Mouse (Mus musculus) cortical plate, adult 2 months (tissue): Measurements from ENCODE around the gene Urah.

Source experiments
- CTCF ChIP-seq: fragments of 200-500 bp; IDR thresholded peaks from 2 replicates; pipeline ENCODE4 v1.5.1; 2011; ENCODE audit warnings: mild to moderate bottlenecking, control low read depth, low read length; ENCODE audit not compliant: insufficient read depth; ENCODE audit errors: extremely low read depth
- POLR2A ChIP-seq: fragments of 200-500 bp; IDR thresholded peaks from 2 replicates; pipeline ENCODE4 v1.6.1; 2011; ENCODE audit warnings: mild to moderate bottlenecking, low read length, control low read depth; ENCODE audit not compliant: insufficient read depth; ENCODE audit errors: extremely low read depth

DNA sequence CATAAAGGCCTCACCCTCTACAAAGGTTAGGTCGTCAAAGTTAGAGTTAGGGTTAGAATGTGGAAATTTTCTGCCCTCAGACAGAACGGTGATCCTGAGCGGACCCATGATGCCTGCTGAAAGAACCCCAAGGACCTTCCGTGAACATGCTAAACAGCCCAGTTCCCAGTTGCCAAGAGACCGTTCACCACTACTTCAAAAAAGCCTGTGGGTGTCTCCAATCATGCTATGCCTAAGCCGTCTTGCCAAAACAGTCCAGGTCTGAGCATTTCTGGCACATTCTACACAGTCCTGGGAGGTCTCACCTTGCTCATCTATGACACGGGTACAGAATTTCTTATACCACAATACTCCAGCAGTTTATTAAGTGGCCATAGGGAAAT, 46.8 kb upstream of the Urah start:
- TF ChIP-seq POLR2A, result no peak
- no peak for TF ChIP-seq CTCF
